Mouse (Mus musculus): ENCODE measurements around the gene Hvcn1. TPM values are rescaled to one million over a fixed set of nuclear protein-coding genes. Genes with fewer than 3 reads are reported as not detected.

Hvcn1 gene
- 0.93 and 0.99 TPM in 2 replicates for polyA plus RNA-seq (2012; rRNA removed)

GRCm38 (mm10) chr5:122206475-122206874 lies at the start of gene Hvcn1:
Gene Hvcn1 (plus strand): TSS chr5:122206804.
- H3K27ac ChIP-seq (ENCODE audit: control insufficient read depth, insufficient read depth, low read depth, low read length): no peak within 1 kb of the TSS
- no peak for TF ChIP-seq POLR2A (IDR thresholded peaks at IDR 0.05; ENCODE audit: control insufficient read depth, low read depth, low read length)
- no peak for TF ChIP-seq CTCF (IDR thresholded peaks at IDR 0.05; ENCODE audit: control insufficient read depth, insufficient read depth, insufficient replicate concordance, low read depth, low read length)
- no peaks in the 10 kb centered on the region for H3K36me3 ChIP-seq (ENCODE audit: control insufficient read depth, insufficient read depth, low read length)
- no peaks in the 10 kb centered on the region for H3K27me3 ChIP-seq (ENCODE audit: control insufficient read depth, insufficient read depth, low read length)
- H3K4me3 ChIP-seq (ENCODE audit: control insufficient read depth, low read depth, low read length): no peak within 1 kb of the TSS
- H3K4me1 ChIP-seq (ENCODE audit: control insufficient read depth, insufficient read depth, low read length): peaks cover 4% of the 10 kb centered on the region

- peak within 1 kb of the TSS; percentile 93 for H3K27ac ChIP-seq (ENCODE audit: control insufficient read depth, insufficient read depth, low read depth, low read length)
- H3K4me3 ChIP-seq (ENCODE audit: control insufficient read depth, low read depth, low read length): peak within 1 kb of the TSS; percentile 90
- H3K27me3 ChIP-seq (ENCODE audit: control insufficient read depth, insufficient read depth, low read length): no peaks in the 10 kb centered on the region
- no peaks in the 10 kb centered on the region; the same call in 1 of the 2 replicates for H3K36me3 ChIP-seq (ENCODE audit: control insufficient read depth, insufficient read depth, low read length)
- H3K4me1 ChIP-seq (ENCODE audit: control insufficient read depth, insufficient read depth, low read length): peaks cover 20% of the 10 kb centered on the region
- TF ChIP-seq CTCF (IDR thresholded peaks at IDR 0.05; ENCODE audit: control insufficient read depth, insufficient read depth, insufficient replicate concordance, low read depth, low read length): no peak
- TF ChIP-seq POLR2A (IDR thresholded peaks at IDR 0.05; ENCODE audit: control insufficient read depth, low read depth, low read length): peak; percentile 70
These were observed 48.7 kb upstream of the Hvcn1 start, which contains the start of gene Ppp1cc for GRCm38 (mm10) chr5:122157827-122158381. Gene Ppp1cc (plus strand): TSS chr5:122158278.

DNA sequence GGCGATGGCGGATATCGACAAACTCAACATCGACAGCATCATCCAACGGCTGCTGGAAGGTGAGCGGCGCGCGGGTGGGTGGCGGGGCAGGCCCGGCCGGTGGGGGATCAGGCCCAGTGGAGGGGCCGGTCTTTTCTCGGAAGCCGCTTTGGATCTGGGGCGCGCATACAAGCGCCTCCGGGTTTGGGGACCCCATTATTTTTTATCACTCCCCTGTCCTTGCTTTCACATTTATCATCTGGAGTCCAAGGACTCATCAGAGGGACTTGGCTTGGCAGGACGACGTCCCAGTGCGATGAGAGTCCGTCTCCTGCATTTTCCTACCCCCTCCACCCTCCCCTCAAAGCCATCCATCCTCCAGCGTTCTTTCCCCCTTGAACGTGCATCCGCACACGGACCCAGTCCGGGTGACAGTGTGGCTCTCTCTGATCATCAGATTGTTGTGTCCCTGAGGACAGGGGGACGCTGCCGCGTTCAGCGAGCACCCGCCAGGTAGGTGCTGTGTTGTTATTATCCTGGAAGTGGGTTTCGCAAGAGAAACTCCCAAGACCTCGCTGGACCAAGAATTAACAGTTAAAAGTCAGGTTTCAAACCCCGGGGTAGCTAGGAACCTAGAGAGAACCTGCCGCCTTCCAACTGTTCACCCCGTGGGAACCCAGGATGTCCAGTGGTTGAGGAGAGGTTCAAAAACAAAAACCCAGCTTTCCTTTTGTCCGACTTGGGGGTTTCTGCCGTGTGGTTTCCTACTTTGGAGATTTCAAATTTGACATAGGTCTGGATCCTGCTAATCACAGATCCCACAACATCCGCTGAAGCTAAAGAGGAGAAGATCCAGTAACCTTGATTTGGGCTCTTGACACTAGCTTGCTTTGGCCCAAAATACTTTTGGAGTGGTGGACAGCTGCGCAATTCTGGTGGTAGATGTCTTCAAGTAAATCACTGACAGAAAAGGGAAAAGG lies 47.8 kb upstream of the Hvcn1 start:
- Histone ChIP-seq H3K27me3 (ENCODE audit: control insufficient read depth, insufficient read depth, low read length) (no peaks in the 10 kb centered on the region), H3K36me3 (ENCODE audit: control insufficient read depth, insufficient read depth, low read length) (no peaks in the 10 kb centered on the region; the same call in 1 of the 2 replicates), H3K4me3 (ENCODE audit: control insufficient read depth, low read depth, low read length) (peak overlapping the region; percentile 87), H3K27ac (ENCODE audit: control insufficient read depth, insufficient read depth, low read depth, low read length) (peak overlapping the region; percentile 69), H3K4me1 (ENCODE audit: control insufficient read depth, insufficient read depth, low read length) (peaks cover 22% of the 10 kb centered on the region)
- no peak for TF ChIP-seq CTCF (IDR thresholded peaks at IDR 0.05; ENCODE audit: control insufficient read depth, insufficient read depth, insufficient replicate concordance, low read depth, low read length)
- TF ChIP-seq POLR2A (IDR thresholded peaks at IDR 0.05; ENCODE audit: control insufficient read depth, low read depth, low read length): peak; percentile 19; the same call in 1 of the 2 replicates

DNA sequence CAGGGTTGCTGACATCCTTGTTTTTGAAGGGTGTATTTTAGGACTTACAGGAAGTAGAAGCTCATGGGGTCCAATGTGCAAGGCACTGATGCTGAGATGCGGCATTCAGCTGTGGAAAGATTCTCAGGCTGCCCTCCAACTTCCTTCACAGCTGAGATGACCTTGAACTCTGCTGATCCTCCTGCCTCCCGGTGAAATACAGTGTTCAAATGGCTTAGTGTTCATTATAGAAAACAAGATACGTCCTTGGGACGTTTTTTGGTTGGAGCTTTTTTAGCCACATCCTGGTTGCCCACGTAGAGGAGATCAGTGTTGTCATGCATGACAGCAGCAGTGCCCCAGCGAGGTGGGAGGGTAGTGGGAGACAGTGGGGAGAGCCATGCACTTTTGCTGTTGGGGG lies 43.4 kb upstream of the Hvcn1 start:
- no peak for TF ChIP-seq CTCF (IDR thresholded peaks at IDR 0.05; ENCODE audit: control insufficient read depth, insufficient read depth, insufficient replicate concordance, low read depth, low read length)
- no peak for TF ChIP-seq POLR2A (IDR thresholded peaks at IDR 0.05; ENCODE audit: control insufficient read depth, low read depth, low read length)
- no peak overlapping the region for H3K27ac ChIP-seq (ENCODE audit: control insufficient read depth, insufficient read depth, low read depth, low read length)
- H3K4me3 ChIP-seq (ENCODE audit: control insufficient read depth, low read depth, low read length): no peak overlapping the region
- peaks cover 15% of the 10 kb centered on the region for H3K4me1 ChIP-seq (ENCODE audit: control insufficient read depth, insufficient read depth, low read length)
- peaks cover 1% of the 10 kb centered on the region for H3K36me3 ChIP-seq (ENCODE audit: control insufficient read depth, insufficient read depth, low read length)
- no peaks in the 10 kb centered on the region for H3K27me3 ChIP-seq (ENCODE audit: control insufficient read depth, insufficient read depth, low read length)

GRCm38 (mm10) chr5:122164011-122164410 lies 42.6 kb upstream of the Hvcn1 start:
- no peak for TF ChIP-seq CTCF (IDR thresholded peaks at IDR 0.05; ENCODE audit: control insufficient read depth, insufficient read depth, insufficient replicate concordance, low read depth, low read length)
- no peak overlapping the region for H3K27ac ChIP-seq (ENCODE audit: control insufficient read depth, insufficient read depth, low read depth, low read length)
- H3K4me1 ChIP-seq (ENCODE audit: control insufficient read depth, insufficient read depth, low read length): peaks cover 17% of the 10 kb centered on the region
- no peak overlapping the region for H3K4me3 ChIP-seq (ENCODE audit: control insufficient read depth, low read depth, low read length)
- no peaks in the 10 kb centered on the region for H3K27me3 ChIP-seq (ENCODE audit: control insufficient read depth, insufficient read depth, low read length)
- peaks cover 3% of the 10 kb centered on the region for H3K36me3 ChIP-seq (ENCODE audit: control insufficient read depth, insufficient read depth, low read length)

- H3K27me3 ChIP-seq (ENCODE audit: control insufficient read depth, insufficient read depth, low read length): no peaks in the 10 kb centered on the region
- H3K36me3 ChIP-seq (ENCODE audit: control insufficient read depth, insufficient read depth, low read length): peaks cover 3% of the 10 kb centered on the region
- TF ChIP-seq POLR2A (IDR thresholded peaks at IDR 0.05; ENCODE audit: control insufficient read depth, low read depth, low read length) (no peak), CTCF (IDR thresholded peaks at IDR 0.05; ENCODE audit: control insufficient read depth, insufficient read depth, insufficient replicate concordance, low read depth, low read length) (no peak)
- H3K27ac ChIP-seq (ENCODE audit: control insufficient read depth, insufficient read depth, low read depth, low read length): no peak overlapping the region
- H3K4me3 ChIP-seq (ENCODE audit: control insufficient read depth, low read depth, low read length): no peak overlapping the region
- H3K4me1 ChIP-seq (ENCODE audit: control insufficient read depth, insufficient read depth, low read length): peaks cover 13% of the 10 kb centered on the region
These were observed 41.2 kb upstream of the Hvcn1 start for GRCm38 (mm10) chr5:122165233-122165915.
